Mouse (Mus musculus): ENCODE results near the gene Btnl9.
"Not testable (repeated sequence)": the region's sequence is repeated elsewhere in the genome, so short reads cannot be mapped to it uniquely, and the experiment has no call there.

Gene Btnl9

GRCm38 (mm10) chr11:49186955-49187488, at the start of gene Btnl9:
TSS of gene Btnl9 (minus strand) at chr11:49187159.
- no peak for DNase-seq

- no peak for DNase-seq
Observed at GRCm38 (mm10) chr11:49235459-49236207, 48.7 kb upstream of the Btnl9 start.

DNA sequence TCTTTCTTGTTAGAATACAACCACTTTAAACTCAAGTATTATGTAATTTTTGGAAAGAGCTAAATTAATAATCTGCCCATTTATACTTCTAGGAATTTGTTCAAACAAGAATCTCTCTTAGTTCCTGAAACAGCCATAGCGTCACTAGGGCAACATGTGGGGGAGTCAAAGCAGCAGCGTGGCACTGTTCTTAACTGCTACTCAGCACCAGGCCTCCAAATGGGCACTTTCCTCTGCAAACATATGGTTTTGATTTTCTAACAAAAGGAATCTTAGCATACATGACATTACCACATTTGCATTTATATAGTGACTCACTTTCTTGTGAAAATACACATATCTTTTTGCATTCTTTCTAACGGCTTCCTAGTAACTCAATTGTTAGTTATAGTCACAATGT, 45.8 kb upstream of the Btnl9 start:
- DNase-seq = no peak

DNA sequence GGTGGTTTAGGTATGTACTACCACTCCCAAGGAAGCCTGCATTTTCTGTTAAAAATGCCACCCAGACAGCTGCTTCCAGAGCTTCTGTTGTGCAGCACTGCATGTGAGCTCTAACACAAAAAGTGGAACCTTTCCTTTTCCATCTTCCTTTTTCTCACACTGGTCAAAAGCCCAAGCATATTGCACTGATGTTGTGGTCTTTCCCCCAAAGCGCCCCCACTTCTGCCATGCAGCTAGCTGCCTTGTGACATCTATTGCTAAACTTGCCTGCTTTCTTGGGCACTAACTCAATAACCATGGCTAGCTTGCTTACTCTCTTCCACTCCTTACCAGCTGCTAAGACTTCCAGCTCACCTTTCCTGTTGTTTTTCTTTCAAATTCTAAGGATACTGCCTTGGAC, 37.5 kb upstream of the Btnl9 start:
- DNase-seq = no peak

GRCm38 (mm10) chr11:49219271-49219670, 32.3 kb upstream of the Btnl9 start:
- no peak for DNase-seq

DNA sequence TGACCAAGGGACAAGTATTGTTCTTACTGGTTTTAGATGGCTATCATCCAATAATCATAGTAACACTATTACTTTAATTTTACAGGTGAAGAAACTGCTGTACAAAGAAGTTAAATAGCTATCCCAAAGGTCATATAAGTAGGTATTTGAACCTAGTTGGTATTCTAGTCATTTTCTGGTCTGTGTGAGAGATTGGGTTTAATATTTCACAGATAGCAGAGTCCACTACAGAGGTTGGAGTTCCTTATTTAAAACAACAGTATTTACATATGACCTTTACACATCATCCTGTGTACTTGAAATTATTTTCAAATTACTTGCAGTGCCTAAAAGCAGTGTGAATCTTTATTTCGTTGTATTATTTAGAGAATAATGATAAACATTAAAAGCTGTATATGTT, 26.5 kb upstream of the Btnl9 start:
- DNase-seq = no peak

DNA sequence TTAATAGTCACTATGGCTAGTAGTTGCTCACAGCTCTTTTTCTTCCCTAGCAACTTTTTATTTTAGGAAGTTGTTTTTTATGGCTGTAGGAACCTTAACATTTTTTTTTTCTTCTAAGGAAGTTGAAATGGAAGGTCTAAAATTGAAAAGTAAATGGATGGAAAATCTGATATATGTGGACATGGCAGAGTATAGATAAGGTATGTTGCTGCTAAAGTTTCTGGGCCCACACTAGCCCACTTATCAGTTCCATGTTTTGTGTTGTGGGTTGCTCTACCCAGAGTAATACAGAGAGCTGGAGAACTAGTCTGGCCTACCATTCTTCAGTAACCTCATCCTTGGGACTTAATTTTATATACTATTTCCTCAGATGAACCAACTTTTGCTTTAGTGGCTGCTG, 25.6 kb upstream of the Btnl9 start:
- no peak for DNase-seq

DNA sequence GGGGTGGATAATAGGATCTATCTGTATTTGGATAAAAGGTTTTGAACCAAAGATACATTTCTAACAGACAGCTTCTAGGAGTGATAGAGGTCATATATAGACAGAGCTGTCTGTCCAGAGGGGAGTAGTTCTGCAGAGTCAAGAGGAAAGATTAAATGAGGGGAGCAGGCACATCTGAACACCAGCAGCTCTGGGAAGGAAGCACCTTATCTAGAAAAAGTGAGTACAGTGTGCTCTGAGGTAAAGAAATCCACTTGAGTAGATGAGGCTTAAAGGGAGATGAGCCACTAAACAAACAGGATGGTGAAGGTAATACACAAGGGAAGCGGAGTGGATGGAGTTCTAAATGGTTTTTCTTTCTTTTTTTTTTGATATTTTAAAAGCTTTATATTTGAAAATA, 20.5 kb upstream of the Btnl9 start:
- DNase-seq = no peak

DNA sequence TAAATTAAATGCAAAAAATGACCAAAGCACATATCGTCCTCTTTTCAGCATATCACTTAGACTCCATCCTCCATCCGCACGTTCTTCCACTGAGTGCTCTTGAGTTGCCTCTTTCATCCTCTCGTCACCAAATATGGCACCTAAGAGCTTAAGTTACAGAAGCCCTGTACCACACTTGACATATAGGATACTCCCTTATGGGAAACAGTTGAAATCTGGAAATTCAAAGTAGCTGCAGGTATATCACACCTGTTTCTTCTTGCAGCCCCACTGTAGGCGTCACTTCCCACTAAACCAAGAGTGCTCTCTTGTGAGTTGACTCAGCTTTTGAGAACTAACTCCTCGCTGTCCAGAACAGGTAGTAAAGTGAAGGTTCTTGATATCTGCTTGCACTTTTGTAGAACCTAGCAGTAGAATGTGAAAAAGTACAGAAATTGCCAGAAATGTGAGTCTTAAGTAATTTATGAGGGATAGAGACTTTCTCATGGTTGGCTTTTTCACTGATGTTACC, 18.2 kb upstream of the Btnl9 start:
- no peak for DNase-seq

- DNase-seq = no peak
Observed at GRCm38 (mm10) chr11:49203771-49204497, 17.0 kb upstream of the Btnl9 start.

- DNase-seq = peak; percentile 95 to 97
Observed at GRCm38 (mm10) chr11:49203129-49203768, 16.3 kb upstream of the Btnl9 start, which contains the start of gene Zfp62. TSS of gene Zfp62 (plus strand) at chr11:49203292.

GRCm38 (mm10) chr11:49202523-49203061, 15.6 kb upstream of the Btnl9 start:
- DNase-seq = peak in 1 of 2 experiments; percentile 13

- no peak for DNase-seq
Observed at GRCm38 (mm10) chr11:49202071-49202470, 15.1 kb upstream of the Btnl9 start.

- no peak for DNase-seq
Observed at GRCm38 (mm10) chr11:49201142-49201541, 14.2 kb upstream of the Btnl9 start.

GRCm38 (mm10) chr11:49200666-49201065, 13.7 kb upstream of the Btnl9 start:
- no peak for DNase-seq

DNA sequence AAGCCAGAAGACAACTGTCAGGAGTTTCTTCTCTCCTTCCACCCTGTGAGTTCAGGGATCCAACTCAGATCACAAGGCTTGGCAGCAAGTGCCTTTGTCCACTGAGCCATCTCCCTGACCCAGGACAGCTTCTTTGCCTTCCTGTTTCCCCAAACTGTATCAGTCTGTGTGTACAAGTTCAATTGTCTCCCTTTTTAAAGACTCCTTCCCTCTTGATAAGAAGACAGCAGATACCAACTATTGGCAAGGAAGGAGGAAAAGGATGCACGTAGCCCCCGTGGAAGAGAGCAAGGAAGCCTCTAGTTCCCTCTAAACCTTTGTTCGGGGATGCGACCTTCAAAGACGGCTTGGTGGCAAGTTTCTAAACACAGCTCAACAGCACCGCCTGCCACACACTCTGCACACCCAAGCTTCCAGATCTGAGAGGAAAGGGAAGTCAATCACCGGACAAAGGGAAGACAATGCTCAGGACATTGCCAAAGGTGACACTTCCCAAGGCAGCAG, 8.9 kb upstream of the Btnl9 start:
- no peak for DNase-seq

- not testable (repeated sequence) for DNase-seq
Observed at GRCm38 (mm10) chr11:49194771-49195170, 7.8 kb upstream of the Btnl9 start.

DNA sequence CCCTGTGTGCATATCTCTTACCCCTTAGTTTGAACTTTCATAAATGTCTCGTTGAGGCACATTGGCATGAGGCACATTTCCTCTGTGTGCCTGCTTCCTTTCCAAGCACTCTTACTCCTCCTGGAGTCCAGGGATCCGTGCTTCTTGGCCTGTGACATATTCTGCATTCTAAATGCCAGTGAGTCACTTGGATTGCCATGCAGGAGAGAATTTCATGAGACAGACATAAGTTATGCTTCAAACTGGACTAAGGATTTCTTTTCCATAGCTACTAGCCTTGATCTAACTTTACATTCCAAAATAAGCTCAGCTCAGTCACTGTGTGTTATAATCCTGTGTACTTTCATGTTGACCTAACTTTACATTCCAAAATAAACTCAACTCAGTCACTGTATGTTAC, 4.1 kb upstream of the Btnl9 start:
- DNase-seq = no peak

GRCm38 (mm10) chr11:49189737-49190136, 2.8 kb upstream of the Btnl9 start:
- DNase-seq = peak; percentile 52 to 73

GRCm38 (mm10) chr11:49187701-49188100, 742 bp upstream of the Btnl9 start:
- DNase-seq = no peak

GRCm38 (mm10) chr11:49186452-49186851, 507 bp downstream of the Btnl9 start:
- DNase-seq = no peak

DNA sequence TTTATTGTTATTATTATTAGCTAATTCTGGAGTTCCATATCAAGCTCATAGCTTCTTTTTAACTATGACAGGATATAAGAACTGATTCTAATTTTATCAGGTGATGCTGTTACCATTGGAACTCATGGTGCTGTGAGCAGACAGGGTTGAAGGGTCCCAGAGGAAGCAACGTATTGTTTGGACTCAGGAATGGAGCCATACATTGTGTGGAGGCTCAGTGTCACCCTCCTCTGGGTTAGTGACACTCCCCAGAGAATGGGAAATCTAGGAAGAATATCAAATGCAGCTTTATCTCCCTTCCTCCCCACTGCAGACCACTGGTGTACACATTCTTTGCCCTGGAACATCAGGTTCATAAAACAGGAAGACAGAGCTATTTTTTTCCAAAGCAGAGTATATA, 3.8 kb downstream of the Btnl9 start:
- DNase-seq = no peak

Data from cerebellum, postnatal 36 days (tissue).